Mouse (Mus musculus) natural killer cell, adult 2 months (primary cell): ENCODE results near the gene Heatr9.
"Not testable (repeated sequence)": the region's sequence is repeated elsewhere in the genome, so short reads cannot be mapped to it uniquely, and the experiment has no call there.

Experiments used
- DNase-seq, 2 experiments: peaks; one replicate each; pipeline ENCODE4 v3.0.0; 2022; ENCODE audit warnings: low spot score in 2 of 2

The Heatr9 gene

GRCm38 (mm10) chr11:83522075-83522474 lies at the start of gene Heatr9:
Heatr9 (minus strand) TSS chr11:83522175.
- no peak for DNase-seq

- DNase-seq, result no peak
Observed at GRCm38 (mm10) chr11:83570189-83570588, 48.2 kb upstream of the Heatr9 start.

- peak in 1 of 2 experiments; percentile 61 for DNase-seq
Observed at GRCm38 (mm10) chr11:83569249-83569648, 47.3 kb upstream of the Heatr9 start.

GRCm38 (mm10) chr11:83568786-83569185 lies 46.8 kb upstream of the Heatr9 start:
- DNase-seq, result no peak

- no peak for DNase-seq
Observed at GRCm38 (mm10) chr11:83568061-83568460, 46.1 kb upstream of the Heatr9 start.

GRCm38 (mm10) chr11:83567311-83567710 lies 45.3 kb upstream of the Heatr9 start:
- DNase-seq, result no peak

GRCm38 (mm10) chr11:83566617-83567016 lies 44.6 kb upstream of the Heatr9 start:
- DNase-seq, result no peak

GRCm38 (mm10) chr11:83563754-83564153 lies 41.8 kb upstream of the Heatr9 start:
- no peak for DNase-seq

GRCm38 (mm10) chr11:83562311-83562887 lies 40.4 kb upstream of the Heatr9 start:
- no peak for DNase-seq

GRCm38 (mm10) chr11:83560405-83560804 lies 38.4 kb upstream of the Heatr9 start:
- DNase-seq, result peak; percentile 54 to 68

GRCm38 (mm10) chr11:83557074-83557473 lies 35.1 kb upstream of the Heatr9 start:
- DNase-seq, result no peak

- peak in 1 of 2 experiments; percentile 34 for DNase-seq
Observed at GRCm38 (mm10) chr11:83556085-83556781, 34.3 kb upstream of the Heatr9 start.

- no peak for DNase-seq
Observed at GRCm38 (mm10) chr11:83551668-83552067, 29.7 kb upstream of the Heatr9 start.

- DNase-seq, result not testable (repeated sequence)
Observed at GRCm38 (mm10) chr11:83551037-83551436, 29.1 kb upstream of the Heatr9 start.

- peak; percentile 71 to 82 for DNase-seq
Observed at GRCm38 (mm10) chr11:83550186-83550632, 28.2 kb upstream of the Heatr9 start.

- DNase-seq, result peak; percentile 48 to 67
Observed at GRCm38 (mm10) chr11:83544214-83544613, 22.2 kb upstream of the Heatr9 start.

- no peak for DNase-seq
Observed at GRCm38 (mm10) chr11:83541415-83541814, 19.4 kb upstream of the Heatr9 start.

GRCm38 (mm10) chr11:83540931-83541330 lies 19.0 kb upstream of the Heatr9 start:
- peak; percentile 45 to 68 for DNase-seq

GRCm38 (mm10) chr11:83538705-83539314 lies 16.8 kb upstream of the Heatr9 start:
- DNase-seq, result peak; percentile 48 to 75

- peak; percentile 45 to 76 for DNase-seq
Observed at GRCm38 (mm10) chr11:83536831-83537230, 14.9 kb upstream of the Heatr9 start.

- peak; percentile 86 to 96 for DNase-seq
Observed at GRCm38 (mm10) chr11:83534609-83535423, 12.8 kb upstream of the Heatr9 start.

- peak; percentile 49 to 65 for DNase-seq
Observed at GRCm38 (mm10) chr11:83534143-83534542, 12.2 kb upstream of the Heatr9 start.
